Mouse (Mus musculus) thymus, postnatal 14 days (tissue): ENCODE data around the gene Nsd2.
"Not testable (repeated sequence)": the region's sequence is repeated elsewhere in the genome, so short reads cannot be mapped to it uniquely, and the experiment has no call there.

ENCODE experiments used
- DNase-seq: peaks from one replicate; pipeline ENCODE4 v3.0.0; 2021

The Nsd2 gene

DNA sequence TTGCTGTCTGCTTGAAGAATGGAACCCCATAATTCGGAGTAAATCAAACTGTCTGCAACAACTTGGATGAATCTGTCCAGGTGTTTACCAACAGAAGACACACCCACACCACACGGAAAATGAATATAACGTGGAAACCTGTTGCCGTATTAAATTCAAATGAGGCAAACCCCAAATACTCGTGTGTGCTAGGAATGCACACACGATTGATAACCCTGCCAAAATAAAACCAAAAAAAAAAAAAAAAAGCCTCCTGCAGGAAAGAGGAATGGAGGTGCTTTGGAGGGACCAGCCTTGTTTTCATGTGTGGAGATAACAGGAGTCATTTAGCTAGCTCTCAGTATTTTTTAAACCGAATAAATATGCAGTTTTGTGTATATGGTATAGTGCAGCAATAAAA is 114.4 kb downstream of the Nsd2 start:
- no peak for DNase-seq

- DNase-seq: peak; percentile 76
These were observed 115.2 kb downstream of the Nsd2 start for GRCm38 (mm10) chr5:33935700-33936111.

- peak; percentile 99 for DNase-seq
These were observed 115.7 kb downstream of the Nsd2 start, which contains the start of gene Nelfa for GRCm38 (mm10) chr5:33936120-33936707. TSS of gene Nelfa (minus strand) at chr5:33936413.

GRCm38 (mm10) chr5:33937230-33937629 is 116.7 kb downstream of the Nsd2 start:
- no peak for DNase-seq

GRCm38 (mm10) chr5:33938448-33938847 is 117.9 kb downstream of the Nsd2 start:
- no peak for DNase-seq

DNA sequence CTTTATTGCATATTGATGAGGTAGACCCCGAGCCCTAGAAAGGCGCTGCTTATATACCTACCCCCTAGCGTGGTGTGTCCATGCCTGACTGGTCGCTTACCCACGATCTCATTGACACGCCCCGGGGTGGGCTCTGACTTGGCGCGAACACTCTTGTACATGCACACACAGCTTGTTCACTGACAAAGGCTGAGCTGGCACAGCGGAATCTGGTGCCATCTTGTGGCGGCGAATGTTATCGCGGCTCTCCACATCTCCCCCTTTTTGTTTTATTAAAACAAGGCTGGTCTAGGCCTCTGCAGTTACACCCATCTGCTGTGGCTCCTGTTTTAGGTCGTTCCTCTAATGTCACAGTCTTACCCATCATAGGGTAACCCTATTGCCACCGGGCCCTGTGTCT is 126.5 kb downstream of the Nsd2 start:
- not testable (repeated sequence) for DNase-seq
